Mouse (Mus musculus): ENCODE data around the gene Nop53. TPM values are rescaled to one million over a fixed set of nuclear protein-coding genes. Genes with fewer than 3 reads are reported as not detected.

Nop53 gene
- 185 and 189 TPM in 2 replicates for polyA plus RNA-seq (2015; fragmentation: Nextera tagmentation; extraction: Ambion mirVana)

DNA sequence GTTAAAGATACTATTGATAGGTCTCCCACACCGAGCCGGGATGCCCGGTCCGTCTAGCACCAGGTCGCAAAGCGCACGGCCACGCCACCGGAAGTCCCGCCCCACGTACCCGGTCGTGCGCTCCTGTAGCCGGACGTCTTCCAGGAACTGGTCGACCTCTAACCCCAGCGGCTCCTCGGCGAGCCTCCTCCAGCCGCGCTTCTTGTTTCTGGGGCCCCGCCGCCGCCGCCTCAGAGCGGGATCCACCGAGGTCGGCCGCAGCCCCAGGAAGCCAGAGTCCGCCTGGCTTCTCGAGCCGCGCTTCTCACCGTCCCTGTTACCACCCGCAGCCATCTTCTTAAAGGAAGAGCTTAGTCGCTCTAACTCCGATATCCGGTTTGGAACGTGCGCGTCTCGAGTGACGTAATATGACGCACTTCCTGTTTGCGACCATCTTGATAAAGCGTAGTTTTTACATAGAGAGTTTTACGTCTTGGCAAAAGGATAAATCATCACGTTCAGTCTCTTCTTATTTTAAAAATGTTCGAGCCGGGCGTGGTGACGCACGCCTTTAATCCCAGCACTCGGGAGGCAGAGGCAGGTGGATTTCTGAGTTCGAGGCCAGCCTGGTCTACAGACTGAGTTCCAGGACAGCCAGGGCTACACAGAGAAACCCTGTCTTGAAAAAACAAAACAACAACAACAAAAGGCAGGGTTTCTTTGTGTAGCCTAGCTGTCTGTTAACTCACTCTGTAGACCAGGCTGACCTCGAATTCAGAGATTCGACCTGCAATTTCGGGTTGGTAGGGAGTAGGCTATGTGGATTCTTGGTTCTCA is at the start of gene Nop53:
Gene Nop53 (minus strand): TSS at position 354 of the 816 bp plus-strand sequence.
- H3K4me1 ChIP-seq (replicated peaks; ENCODE audit: control insufficient read depth, insufficient read depth, low read length): peaks cover 20% of the 10 kb centered on the region
- peak; percentile 86 for ATAC-seq (ENCODE audit: low read depth)
- 1% methylated on average over 59 of the region's 59 CpGs for WGBS
- peak within 1 kb of the TSS; percentile 96 for H3K27ac ChIP-seq (ENCODE audit: low read length)
- no peaks in the 10 kb centered on the region for H3K27me3 ChIP-seq (ENCODE audit: control insufficient read depth, insufficient read depth, low read depth, low read length)
- no peaks in the 10 kb centered on the region for H3K9me3 ChIP-seq (ENCODE audit: control insufficient read depth, low read length)
- peak within 1 kb of the TSS; percentile 72 for H3K4me2 ChIP-seq (ENCODE audit: low read depth, low read length)
- peaks cover 36% of the 10 kb centered on the region for H3K36me3 ChIP-seq (ENCODE audit: control insufficient read depth, insufficient read depth, low read length)
- peak within 1 kb of the TSS; percentile 76 for H3K4me3 ChIP-seq (ENCODE audit: low read length)
- H3K9ac ChIP-seq (ENCODE audit: low read length): peak within 1 kb of the TSS; percentile 84

DNA sequence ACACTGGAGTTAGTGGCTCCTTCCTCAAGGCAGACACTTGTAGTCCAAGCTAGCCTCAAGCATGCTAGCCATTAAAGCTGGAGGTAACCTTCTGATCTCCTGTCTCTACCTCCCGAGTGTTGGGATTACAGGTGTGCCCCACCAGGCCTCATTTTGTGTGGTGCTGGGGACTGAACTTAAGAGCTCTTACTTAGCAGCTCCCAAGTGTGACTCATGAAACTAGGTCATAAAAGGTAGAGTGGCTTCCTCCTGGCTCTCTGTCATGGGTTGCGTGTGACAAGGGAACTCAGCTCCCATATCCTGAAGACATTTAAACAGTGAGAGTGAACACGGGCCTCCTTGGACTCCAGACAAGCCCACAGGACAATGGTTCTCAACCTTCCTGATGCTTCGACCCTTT is 47.9 kb upstream of the Nop53 start:
- Histone ChIP-seq H3K4me3 (ENCODE audit: low read length) (no peak overlapping the region), H3K4me2 (ENCODE audit: low read depth, low read length) (no peak overlapping the region), H3K27ac (ENCODE audit: low read length) (no peak overlapping the region), H3K4me1 (replicated peaks; ENCODE audit: control insufficient read depth, insufficient read depth, low read length) (no peaks in the 10 kb centered on the region), H3K36me3 (ENCODE audit: control insufficient read depth, insufficient read depth, low read length) (peaks cover 27% of the 10 kb centered on the region), H3K27me3 (ENCODE audit: control insufficient read depth, insufficient read depth, low read depth, low read length) (no peaks in the 10 kb centered on the region), H3K9ac (ENCODE audit: low read length) (no peak overlapping the region), H3K9me3 (ENCODE audit: control insufficient read depth, low read length) (no peaks in the 10 kb centered on the region)
- no peak for ATAC-seq (ENCODE audit: low read depth)
- 89% methylated on average over 4 of the region's 4 CpGs for WGBS

DNA sequence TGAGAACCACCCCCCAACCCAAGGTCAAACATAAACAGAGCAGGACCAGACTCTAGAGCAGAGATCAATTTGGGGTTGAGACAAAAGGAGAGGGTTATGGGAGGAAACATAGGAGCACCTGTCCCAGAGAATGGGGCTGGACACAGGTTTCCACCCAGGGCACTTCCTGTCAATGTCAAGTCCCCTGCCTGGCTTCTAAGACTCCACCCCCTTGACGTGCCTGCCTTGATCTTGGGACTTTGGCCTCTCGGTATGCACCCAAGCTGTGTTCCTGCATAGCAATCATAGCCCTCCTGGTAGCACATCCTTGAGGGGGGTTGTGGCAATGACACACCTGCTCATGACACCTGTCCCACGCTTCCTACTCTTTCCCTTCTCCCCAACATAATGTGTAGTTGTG is 47.3 kb upstream of the Nop53 start:
- Histone ChIP-seq H3K4me1 (replicated peaks; ENCODE audit: control insufficient read depth, insufficient read depth, low read length) (no peaks in the 10 kb centered on the region), H3K9me3 (ENCODE audit: control insufficient read depth, low read length) (no peaks in the 10 kb centered on the region), H3K4me2 (ENCODE audit: low read depth, low read length) (no peak overlapping the region), H3K27ac (ENCODE audit: low read length) (no peak overlapping the region), H3K4me3 (ENCODE audit: low read length) (no peak overlapping the region), H3K9ac (ENCODE audit: low read length) (no peak overlapping the region), H3K27me3 (ENCODE audit: control insufficient read depth, insufficient read depth, low read depth, low read length) (no peaks in the 10 kb centered on the region), H3K36me3 (ENCODE audit: control insufficient read depth, insufficient read depth, low read length) (peaks cover 33% of the 10 kb centered on the region)
- 76% methylated on average over 3 of the region's 3 CpGs for WGBS
- no peak for ATAC-seq (ENCODE audit: low read depth)

DNA sequence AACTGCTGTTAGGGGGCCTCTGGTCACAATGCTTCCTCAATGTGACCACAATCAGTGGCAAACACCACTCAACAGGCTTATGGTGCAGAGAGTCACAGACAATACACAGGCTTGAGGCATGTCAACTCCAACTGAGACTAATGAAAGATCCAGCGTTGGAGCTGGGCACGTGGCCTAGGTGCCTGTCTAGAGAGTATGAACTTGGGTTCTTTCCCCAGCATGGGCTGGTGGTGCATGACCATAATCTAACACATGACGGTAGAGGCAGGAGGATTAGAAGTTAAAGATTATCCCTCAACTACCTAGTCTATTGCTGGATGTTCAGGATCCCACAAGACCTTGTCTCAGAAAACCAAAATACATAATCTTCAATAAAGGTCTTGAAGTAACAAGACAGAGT is 45.9 kb upstream of the Nop53 start:
- H3K4me2 ChIP-seq (ENCODE audit: low read depth, low read length): no peak overlapping the region
- H3K27me3 ChIP-seq (ENCODE audit: control insufficient read depth, insufficient read depth, low read depth, low read length): no peaks in the 10 kb centered on the region
- 92% methylated on average over 3 of the region's 3 CpGs for WGBS
- H3K4me1 ChIP-seq (replicated peaks; ENCODE audit: control insufficient read depth, insufficient read depth, low read length): no peaks in the 10 kb centered on the region
- no peaks in the 10 kb centered on the region for H3K9me3 ChIP-seq (ENCODE audit: control insufficient read depth, low read length)
- no peak overlapping the region for H3K27ac ChIP-seq (ENCODE audit: low read length)
- H3K9ac ChIP-seq (ENCODE audit: low read length): no peak overlapping the region
- no peak overlapping the region for H3K4me3 ChIP-seq (ENCODE audit: low read length)
- H3K36me3 ChIP-seq (ENCODE audit: control insufficient read depth, insufficient read depth, low read length): peaks cover 37% of the 10 kb centered on the region
- ATAC-seq (ENCODE audit: low read depth): no peak

DNA sequence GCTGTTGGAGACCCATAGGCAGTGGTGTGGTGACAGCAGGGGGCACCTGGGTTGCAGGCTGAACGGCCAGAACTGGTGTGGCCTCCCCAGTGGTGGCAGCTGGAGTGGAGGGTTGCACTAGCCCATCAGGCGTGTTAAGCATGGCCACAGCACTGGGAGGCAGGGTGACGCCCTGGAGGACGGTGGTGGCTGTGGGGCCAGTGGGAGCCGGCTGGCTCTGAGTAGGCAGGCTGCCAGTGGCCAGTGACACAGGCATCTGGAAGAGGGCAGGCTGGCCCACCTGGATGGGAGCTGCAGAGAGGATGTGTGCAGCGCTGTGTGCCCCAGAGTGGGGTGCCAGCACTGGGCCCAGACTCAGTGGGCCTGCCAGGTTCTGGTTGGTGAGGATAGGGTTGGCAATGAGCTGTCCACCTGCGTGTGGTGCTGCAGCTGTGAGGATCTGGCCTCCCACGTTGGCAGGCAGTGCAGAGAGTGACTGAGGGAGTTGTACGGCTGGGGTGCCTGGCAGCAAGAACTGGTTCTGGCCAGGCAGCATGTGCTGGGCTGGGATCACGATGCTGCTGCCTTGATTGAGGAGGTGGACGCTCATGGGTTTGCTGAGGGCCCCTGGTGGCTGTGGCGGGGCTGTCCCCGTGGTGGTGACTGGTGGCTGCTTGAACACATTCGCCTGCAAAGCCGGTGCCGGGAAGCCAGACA is 41.9 kb upstream of the Nop53 start:
- Histone ChIP-seq H3K36me3 (ENCODE audit: control insufficient read depth, insufficient read depth, low read length) (peaks cover 27% of the 10 kb centered on the region), H3K4me3 (ENCODE audit: low read length) (no peak overlapping the region), H3K9ac (ENCODE audit: low read length) (no peak overlapping the region), H3K27me3 (ENCODE audit: control insufficient read depth, insufficient read depth, low read depth, low read length) (no peaks in the 10 kb centered on the region), H3K4me1 (replicated peaks; ENCODE audit: control insufficient read depth, insufficient read depth, low read length) (no peaks in the 10 kb centered on the region), H3K4me2 (ENCODE audit: low read depth, low read length) (no peak overlapping the region), H3K27ac (ENCODE audit: low read length) (no peak overlapping the region), H3K9me3 (ENCODE audit: control insufficient read depth, low read length) (no peaks in the 10 kb centered on the region)
- peak; percentile 32; the same call in 1 of the 2 replicates for ATAC-seq (ENCODE audit: low read depth)
- 89% methylated on average over 16 of the region's 16 CpGs for WGBS

DNA sequence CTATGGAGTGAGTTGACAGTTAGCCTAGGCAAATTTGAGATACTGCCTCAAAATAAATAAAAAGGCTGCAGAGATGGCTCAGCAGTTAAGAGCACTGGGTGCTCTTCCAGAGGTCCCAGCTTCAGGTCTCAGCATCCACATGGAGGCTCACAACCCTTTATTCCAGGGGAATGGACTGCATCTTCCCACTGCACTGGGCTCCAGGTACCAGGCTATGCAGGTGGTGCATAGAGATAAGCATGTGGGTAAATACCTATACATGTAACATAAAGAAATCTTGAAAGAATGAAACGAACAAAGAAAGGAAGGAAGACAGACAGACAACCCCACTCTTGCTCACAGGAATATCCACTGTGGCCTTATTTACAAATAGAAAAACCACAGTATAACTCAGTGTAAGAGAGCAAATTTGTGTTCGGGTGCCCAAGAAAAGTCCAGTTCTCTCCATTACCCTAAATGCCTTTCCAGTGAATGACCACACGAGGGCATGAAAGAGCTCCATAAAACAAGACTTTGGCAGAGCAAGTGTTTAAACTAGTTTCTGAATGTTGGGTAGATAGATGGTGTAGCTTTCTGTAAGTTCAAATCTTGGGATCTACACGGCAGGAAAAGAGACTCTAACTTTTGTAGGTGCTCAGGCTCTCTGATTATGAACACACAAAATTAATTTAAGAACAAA is 37.0 kb upstream of the Nop53 start:
- H3K4me2 ChIP-seq (ENCODE audit: low read depth, low read length): no peak overlapping the region
- H3K27me3 ChIP-seq (ENCODE audit: control insufficient read depth, insufficient read depth, low read depth, low read length): no peaks in the 10 kb centered on the region
- no peak overlapping the region for H3K9ac ChIP-seq (ENCODE audit: low read length)
- no peaks in the 10 kb centered on the region for H3K9me3 ChIP-seq (ENCODE audit: control insufficient read depth, low read length)
- H3K4me3 ChIP-seq (ENCODE audit: low read length): no peak overlapping the region
- H3K36me3 ChIP-seq (ENCODE audit: control insufficient read depth, insufficient read depth, low read length): peaks cover 11% of the 10 kb centered on the region
- no peaks in the 10 kb centered on the region for H3K4me1 ChIP-seq (replicated peaks; ENCODE audit: control insufficient read depth, insufficient read depth, low read length)
- WGBS: 33% methylated on average over 4 of the region's 4 CpGs
- no peak overlapping the region for H3K27ac ChIP-seq (ENCODE audit: low read length)
- ATAC-seq (ENCODE audit: low read depth): no peak

DNA sequence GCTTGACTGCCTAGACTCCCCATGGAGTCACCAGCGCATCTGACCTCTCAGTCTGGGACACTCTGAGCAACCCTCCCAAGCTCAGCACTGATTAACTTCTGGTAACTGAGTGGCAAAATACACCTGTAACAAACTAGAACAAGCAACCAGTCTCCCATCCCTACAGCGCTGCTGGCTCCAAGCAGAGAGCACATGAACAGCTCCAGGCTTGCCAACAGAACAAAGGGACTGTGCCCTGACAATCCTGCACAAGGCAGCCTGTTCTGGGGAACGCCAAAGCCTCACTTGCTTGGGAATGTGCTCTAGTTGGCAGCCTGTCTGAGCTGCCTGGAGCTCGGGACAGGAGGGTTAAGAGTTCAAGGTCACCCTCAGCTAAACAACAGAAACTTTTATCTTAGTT is 35.7 kb upstream of the Nop53 start:
- WGBS: 81% methylated on average over 4 of the region's 4 CpGs
- no peaks in the 10 kb centered on the region for H3K4me1 ChIP-seq (replicated peaks; ENCODE audit: control insufficient read depth, insufficient read depth, low read length)
- H3K36me3 ChIP-seq (ENCODE audit: control insufficient read depth, insufficient read depth, low read length): peaks cover 4% of the 10 kb centered on the region
- H3K4me2 ChIP-seq (ENCODE audit: low read depth, low read length): no peak overlapping the region
- H3K27ac ChIP-seq (ENCODE audit: low read length): no peak overlapping the region
- no peaks in the 10 kb centered on the region for H3K9me3 ChIP-seq (ENCODE audit: control insufficient read depth, low read length)
- H3K9ac ChIP-seq (ENCODE audit: low read length): no peak overlapping the region
- no peak for ATAC-seq (ENCODE audit: low read depth)
- H3K27me3 ChIP-seq (ENCODE audit: control insufficient read depth, insufficient read depth, low read depth, low read length): no peaks in the 10 kb centered on the region
- no peak overlapping the region for H3K4me3 ChIP-seq (ENCODE audit: low read length)

DNA sequence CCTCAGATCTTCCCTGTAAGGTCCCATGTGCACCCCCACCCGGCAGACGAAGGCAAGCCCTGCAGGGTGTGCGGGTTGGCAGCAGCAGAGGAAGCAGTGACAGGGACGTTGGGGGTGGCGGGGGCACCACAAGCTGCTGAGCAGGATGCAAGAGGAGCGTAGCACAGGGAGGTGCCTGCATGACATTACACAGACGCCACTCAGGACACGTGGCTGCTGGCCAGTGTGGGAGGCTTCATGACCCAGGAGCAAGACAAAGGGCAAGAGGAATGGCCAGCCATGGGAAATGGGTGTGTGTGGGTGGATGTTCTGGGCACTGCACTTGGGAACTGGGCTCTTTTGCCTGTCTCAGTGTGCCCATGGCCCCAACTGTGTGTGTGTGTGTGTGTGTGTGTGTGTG is 34.4 kb upstream of the Nop53 start:
- H3K4me1 ChIP-seq (replicated peaks; ENCODE audit: control insufficient read depth, insufficient read depth, low read length): no peaks in the 10 kb centered on the region
- no peak for ATAC-seq (ENCODE audit: low read depth)
- peaks cover 7% of the 10 kb centered on the region for H3K36me3 ChIP-seq (ENCODE audit: control insufficient read depth, insufficient read depth, low read length)
- H3K9me3 ChIP-seq (ENCODE audit: control insufficient read depth, low read length): no peaks in the 10 kb centered on the region
- 78% methylated on average over 8 of the region's 8 CpGs for WGBS
- H3K27ac ChIP-seq (ENCODE audit: low read length): no peak overlapping the region
- H3K4me3 ChIP-seq (ENCODE audit: low read length): no peak overlapping the region
- H3K27me3 ChIP-seq (ENCODE audit: control insufficient read depth, insufficient read depth, low read depth, low read length): no peaks in the 10 kb centered on the region
- no peak overlapping the region for H3K9ac ChIP-seq (ENCODE audit: low read length)
- no peak overlapping the region for H3K4me2 ChIP-seq (ENCODE audit: low read depth, low read length)

DNA sequence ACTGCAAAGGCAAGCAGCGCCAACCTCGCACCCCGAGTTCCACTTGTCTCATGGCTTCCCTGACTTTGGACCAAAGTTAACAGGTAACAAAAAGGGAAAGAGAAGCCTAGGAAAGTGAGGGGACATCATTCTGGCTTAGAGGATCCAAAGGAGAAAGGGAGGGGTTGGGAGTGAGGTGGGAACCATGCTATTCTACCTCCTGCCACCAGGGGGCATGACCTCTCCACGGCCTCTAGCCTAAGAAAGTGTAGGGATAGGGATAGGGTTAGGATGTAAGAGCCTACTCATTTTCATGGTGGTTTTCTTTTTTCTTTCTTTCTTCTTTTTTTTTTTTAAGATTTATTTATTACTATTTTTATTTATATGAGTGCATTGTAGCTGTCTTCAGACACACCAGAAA is 30.0 kb upstream of the Nop53 start:
- no peak overlapping the region for H3K27ac ChIP-seq (ENCODE audit: low read length)
- no peaks in the 10 kb centered on the region for H3K27me3 ChIP-seq (ENCODE audit: control insufficient read depth, insufficient read depth, low read depth, low read length)
- no peak overlapping the region for H3K4me2 ChIP-seq (ENCODE audit: low read depth, low read length)
- 78% methylated on average over 4 of the region's 4 CpGs for WGBS
- no peaks in the 10 kb centered on the region for H3K4me1 ChIP-seq (replicated peaks; ENCODE audit: control insufficient read depth, insufficient read depth, low read length)
- H3K4me3 ChIP-seq (ENCODE audit: low read length): no peak overlapping the region
- H3K9me3 ChIP-seq (ENCODE audit: control insufficient read depth, low read length): no peaks in the 10 kb centered on the region
- no peak for ATAC-seq (ENCODE audit: low read depth)
- H3K36me3 ChIP-seq (ENCODE audit: control insufficient read depth, insufficient read depth, low read length): peaks cover 30% of the 10 kb centered on the region
- H3K9ac ChIP-seq (ENCODE audit: low read length): no peak overlapping the region
